Mouse (Mus musculus) cerebellum, adult 2 months (tissue): ENCODE data around the gene Tbc1d1.

Source experiments
- CTCF ChIP-seq: fragments of 200-500 bp; IDR thresholded peaks from 2 replicates; pipeline ENCODE4 v1.5.1; 2011; ENCODE audit warnings: low read depth, mild to moderate bottlenecking, control low read depth, low read length, moderate library complexity, borderline replicate concordance; ENCODE audit not compliant: insufficient read depth
- POLR2A ChIP-seq: fragments of 200-500 bp; IDR thresholded peaks from 2 replicates; pipeline ENCODE4 v1.6.1; 2011; ENCODE audit warnings: low read length, control low read depth, borderline replicate concordance; ENCODE audit not compliant: insufficient read depth

DNA sequence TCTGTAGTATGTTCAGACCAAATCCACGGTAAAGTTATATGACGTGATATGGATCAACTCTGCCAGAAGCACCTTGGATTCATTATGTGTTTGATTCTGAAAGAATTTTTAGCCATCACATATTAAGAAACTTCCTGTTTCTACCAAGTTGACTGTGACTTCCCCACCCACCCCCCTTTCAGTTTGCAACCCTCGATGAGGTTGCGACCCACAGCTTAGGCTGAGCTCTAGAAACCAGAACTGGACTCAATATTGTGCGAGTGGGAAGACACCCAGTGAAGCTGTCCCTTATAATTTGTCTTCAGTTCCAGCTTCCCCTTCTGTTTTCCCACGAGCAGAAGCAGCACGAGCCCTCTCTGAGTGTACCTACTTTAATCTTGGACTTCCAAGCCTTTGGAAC, 55.2 kb downstream of the Tbc1d1 start:
- TF ChIP-seq POLR2A (no peak), CTCF (no peak)
